Mouse (Mus musculus): Measurements from ENCODE around the gene Gm44805. TPM values are rescaled to one million over a fixed set of nuclear protein-coding genes. Genes with fewer than 3 reads are reported as not detected.

The Gm44805 gene
- polyA plus RNA-seq (2012) = not detected in 2 replicates

DNA sequence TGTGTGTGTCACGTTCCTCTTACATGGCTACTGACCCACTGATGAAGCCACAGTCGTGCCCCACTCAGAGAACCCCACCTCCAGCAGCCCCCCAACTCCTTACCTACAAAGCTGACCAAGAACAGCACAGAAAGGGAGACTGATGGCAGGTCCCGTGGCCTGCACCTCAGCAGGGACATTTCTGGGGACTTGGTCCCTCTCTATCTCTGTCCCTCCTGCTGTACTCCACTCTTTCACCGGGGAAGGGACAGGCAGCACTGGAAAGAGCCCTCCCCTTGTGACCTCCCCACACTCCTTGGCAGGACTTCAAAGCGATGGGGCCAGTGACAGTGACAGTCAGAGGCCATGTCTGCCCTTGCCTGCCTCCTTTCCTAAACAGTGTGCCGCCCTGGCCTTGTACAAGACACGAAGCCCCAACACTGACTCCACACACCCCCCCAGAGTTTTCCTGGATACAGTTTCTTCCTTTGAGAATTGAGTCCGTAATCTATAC lies at the start of gene Gm44805, which contains the start of gene Apoc4:
TSS of gene Gm44805 (minus strand) at position 222 of the 493 bp plus-strand sequence.
TSS of gene Apoc4 (minus strand) at position 278 of the 493 bp plus-strand sequence.

DNA sequence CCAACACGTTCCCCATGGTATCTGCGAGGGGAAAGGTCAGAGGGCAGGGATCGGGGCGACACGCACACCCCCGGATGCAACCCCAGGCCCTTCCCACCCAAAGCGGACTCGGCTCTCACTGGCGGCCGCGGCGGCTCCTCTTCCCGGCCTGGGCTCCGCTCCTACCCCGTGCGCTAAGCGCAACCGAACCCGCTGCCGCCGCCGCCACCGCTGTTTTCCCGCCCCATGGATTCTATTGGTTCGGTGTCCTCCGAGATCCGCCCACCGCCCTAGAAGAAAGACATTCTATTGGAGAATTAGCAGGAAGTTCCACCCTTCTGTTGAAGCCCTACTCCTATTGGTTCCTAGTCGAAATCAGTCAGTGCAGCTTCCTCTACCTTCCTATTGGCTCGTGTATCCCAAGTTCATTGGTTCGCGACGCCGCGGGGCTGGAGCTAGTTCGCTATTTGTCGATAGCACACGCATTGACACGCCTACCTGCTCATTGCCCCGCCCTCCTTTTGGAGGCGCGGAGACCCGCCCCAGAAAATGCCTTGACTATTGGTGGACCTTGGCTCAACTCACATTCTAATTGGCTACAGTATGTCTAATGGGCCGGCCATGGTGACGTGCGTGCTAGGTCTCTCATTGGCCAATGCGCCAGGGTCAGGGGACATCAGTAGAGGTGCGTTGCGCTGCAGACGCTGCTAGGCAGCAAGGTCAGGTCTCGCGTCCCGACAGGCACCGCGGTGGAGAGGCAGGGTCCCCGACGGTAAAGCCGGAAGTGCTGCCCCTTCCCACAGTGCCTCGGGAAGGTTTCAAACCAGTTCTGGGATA lies 34.2 kb upstream of the Gm44805 start, which contains the start of gene Tomm40:
TSS of gene Tomm40 (minus strand) at position 200 of the 816 bp plus-strand sequence.

DNA sequence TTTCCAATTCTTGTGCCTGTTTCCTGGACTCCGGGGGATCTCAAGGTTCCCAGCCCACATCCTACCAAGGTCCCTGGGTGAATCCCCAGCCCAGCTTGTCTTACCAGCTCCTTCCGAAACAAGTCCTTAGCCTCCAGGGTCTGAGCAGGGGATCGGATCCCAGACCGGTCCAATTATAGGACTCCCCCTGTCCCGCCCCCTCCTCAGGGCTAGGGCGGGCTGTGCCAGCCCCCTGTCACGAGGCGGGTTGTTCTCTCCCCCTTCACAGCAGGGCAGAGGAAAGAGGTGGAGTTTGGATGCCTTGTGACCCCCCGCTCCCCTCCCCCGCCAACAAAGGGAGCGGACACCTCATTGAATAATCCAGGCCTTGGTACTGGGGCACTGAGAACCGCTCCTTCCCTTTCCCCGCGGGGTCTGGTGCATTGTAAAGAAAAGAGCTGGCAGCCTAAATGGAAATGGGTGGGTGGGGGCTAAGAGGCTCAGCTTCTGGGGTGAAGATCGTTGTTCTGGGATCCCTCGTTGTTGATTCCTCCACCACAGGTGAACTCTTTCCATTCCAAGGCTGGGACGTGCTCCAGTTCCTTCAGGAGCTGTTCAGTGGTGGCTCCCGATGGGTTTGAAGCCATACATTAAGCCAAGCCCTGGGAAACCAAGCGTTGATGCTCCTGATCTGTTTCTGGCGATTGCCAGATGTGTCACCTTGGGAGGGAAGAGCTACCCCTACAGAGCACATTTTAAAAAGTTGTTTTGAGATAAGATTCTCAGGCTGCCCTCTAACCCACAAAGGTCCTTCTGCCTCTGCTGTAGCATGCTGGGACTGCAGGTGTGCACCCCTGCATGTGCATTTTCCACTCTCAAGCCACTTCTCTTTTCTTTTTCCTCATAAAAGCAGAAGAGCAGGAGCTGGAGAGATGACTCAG lies 17.9 kb upstream of the Gm44805 start, which contains the start of gene Apoe:
TSS of gene Apoe (minus strand) at position 282 of the 920 bp plus-strand sequence.

DNA sequence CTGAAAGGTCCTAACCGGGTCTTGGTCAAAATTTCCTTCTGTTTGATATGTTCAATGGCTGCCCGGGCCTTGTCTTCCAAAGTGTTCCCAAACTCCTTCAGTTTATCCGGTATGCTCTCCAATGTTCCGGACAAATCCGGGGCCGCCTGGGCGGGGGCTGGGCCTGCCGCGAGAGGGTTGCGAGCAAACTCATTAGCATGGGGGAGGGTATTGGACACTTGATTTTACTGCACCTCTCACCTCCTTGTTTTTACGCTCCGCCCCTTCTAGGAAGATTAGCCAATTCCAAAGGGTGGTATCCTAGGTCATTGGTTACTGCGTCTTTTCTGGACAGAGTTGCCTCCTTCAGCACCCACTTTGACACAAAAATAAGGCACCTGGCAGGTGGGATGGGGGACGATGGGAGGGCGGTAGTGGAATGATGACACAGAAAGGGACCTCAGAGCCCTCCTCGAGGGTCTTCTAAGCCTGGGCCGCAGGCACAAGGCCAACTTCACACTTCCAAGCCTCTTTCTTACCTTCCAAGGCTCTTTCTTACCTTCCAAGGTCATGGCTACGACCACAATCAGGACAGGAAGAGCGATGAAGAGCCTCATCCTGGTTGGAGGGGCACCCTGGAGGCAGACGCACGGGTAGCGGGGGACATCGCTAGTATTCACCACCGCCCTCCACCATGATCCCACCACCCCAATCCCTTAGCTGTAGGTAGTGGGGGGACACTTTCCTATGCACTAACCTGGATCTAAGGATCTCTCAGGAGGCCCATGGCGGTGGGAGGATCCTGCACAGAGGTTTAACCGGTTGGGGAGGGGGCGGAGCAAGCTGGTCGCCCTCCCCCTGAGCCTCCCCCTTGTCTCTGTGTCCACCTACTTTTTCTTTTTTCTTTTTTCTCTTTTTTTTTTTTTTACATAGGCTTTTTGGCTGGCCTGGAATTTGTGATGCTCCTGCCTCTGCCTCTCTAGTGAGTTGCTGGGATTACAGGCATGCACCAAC lies 10.9 kb upstream of the Gm44805 start, which contains the start of gene Apoc1:
TSS of gene Apoc1 (minus strand) at position 788 of the 993 bp plus-strand sequence.

DNA sequence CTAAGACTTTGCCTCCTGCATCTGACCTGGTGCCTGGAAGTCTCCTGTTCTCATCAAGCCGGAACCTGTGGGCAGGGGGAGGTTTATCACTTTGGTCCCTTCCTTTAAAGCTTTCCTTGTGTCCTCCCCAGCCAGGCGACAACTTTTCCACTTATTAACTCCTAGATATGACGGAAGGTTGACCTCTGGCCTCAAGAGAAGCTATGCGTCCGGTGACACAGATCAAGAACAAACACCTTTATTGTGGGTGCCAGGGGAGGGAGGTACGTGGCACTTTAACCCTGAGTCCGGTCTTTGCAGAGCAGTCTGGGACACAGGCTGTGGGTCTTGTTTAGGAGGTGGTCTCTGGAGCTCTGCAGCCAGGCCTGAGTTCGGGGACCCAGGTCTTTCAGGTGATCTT lies 3.4 kb downstream of the Gm44805 start, which contains the start of gene Apoc2:
TSS of gene Apoc2 (minus strand) at position 70 of the 400 bp plus-strand sequence.

DNA sequence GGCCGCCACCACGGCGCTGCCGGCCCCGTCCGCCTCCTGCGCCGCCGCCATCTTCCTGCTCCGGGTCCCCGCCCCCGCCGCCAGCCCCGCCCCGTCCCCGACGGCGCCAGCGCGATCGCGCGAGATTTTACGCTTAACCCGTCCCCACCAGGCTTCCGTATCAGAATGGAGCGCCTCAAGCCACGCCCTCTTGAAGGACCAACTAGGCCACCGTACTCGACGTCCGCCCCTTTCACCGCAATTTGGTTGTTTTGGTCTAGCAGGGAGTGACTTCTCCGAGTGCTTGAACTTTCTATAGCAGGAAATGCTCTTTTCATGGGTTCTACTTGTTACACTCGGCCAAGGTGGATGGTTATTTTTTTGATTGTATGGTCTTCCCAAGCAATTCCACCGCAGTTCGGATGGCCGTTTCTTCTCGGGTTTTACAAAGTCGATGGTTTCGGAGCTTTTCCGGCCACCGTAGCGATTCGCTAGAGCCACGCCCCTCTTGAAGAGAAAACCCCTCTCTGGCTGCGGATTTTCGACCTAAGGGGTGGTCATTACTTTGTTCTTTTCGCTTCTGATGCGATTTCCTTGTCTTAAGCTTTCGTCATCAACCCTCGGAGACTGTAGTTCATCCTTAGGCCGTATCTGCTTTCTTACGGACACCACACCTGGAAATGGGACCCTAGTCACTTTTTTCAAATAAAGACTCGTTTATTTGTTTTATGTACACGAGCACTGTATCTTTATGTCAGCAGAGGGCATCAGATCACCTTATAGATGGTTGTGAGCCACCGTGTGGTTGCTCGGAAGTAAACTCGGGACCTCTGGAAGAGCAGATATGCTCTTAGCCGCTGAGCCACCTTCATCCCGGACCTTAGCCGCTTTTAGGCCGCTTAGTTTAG lies 16.0 kb downstream of the Gm44805 start, which contains the start of gene Clptm1:
TSS of gene Clptm1 (minus strand) at position 79 of the 887 bp plus-strand sequence.

DNA sequence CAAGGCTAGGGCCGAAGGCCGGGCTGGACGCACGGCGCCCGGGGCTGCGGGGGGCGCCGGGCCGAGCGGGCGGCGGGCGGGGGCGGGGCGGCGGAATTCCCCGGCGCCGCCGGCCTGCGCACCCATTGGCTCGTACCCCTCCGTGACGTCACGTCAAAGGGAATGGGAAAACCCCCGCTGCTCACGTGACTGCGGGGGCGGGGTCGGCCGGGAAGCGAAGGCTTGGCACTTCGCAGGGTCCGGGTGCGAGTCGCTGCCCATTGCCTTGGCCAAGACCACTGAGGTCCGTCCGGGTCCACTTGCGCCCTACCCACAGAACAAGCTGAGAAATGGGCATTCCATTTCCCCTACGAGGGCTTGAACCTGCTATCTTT lies 51.9 kb downstream of the Gm44805 start, which contains the start of gene Relb:
TSS of gene Relb (minus strand) at position 78 of the 374 bp plus-strand sequence.

Other genes with a start within 250 kb of the Gm44805 start
- gene Mark4, start 222.6 kb downstream of the Gm44805 start, polyA plus RNA-seq (2012) = 76.5 and 81.2 TPM in 2 replicates
- gene Exoc3l2, start 218.1 kb downstream of the Gm44805 start, polyA plus RNA-seq (2012) = 8.3 and 12.5 TPM in 2 replicates
- gene Bloc1s3, start 173.1 kb downstream of the Gm44805 start, polyA plus RNA-seq (2012) = 5.2 and 5.9 TPM in 2 replicates
- gene Trappc6a, start 173.0 kb downstream of the Gm44805 start, polyA plus RNA-seq (2012) = 181 and 197 TPM in 2 replicates
- 0.23 and 0.40 TPM in 2 replicates for gene Nkpd1, start 163.6 kb downstream of the Gm44805 start, polyA plus RNA-seq (2012)
- 109 and 133 TPM in 2 replicates for gene Ppp1r37, start 118.3 kb downstream of the Gm44805 start, polyA plus RNA-seq (2012)
- 28.5 and 30.1 TPM in 2 replicates for gene Zfp296, start 104.1 kb downstream of the Gm44805 start, polyA plus RNA-seq (2012)
- 60.2 and 61.0 TPM in 2 replicates for gene Gemin7, start 103.8 kb downstream of the Gm44805 start, polyA plus RNA-seq (2012)
- gene Clasrp, start 76.9 kb downstream of the Gm44805 start, polyA plus RNA-seq (2012) = 150 and 199 TPM in 2 replicates
- gene Relb, start 52.0 kb downstream of the Gm44805 start, polyA plus RNA-seq (2012) = 15.2 and 16.3 TPM in 2 replicates
- gene Clptm1, start 16.4 kb downstream of the Gm44805 start, polyA plus RNA-seq (2012) = 108 and 122 TPM in 2 replicates
- 1.3 and 1.8 TPM in 2 replicates for gene Apoc2, start 3.5 kb downstream of the Gm44805 start, polyA plus RNA-seq (2012)
- gene Apoc4, start 56 bp upstream of the Gm44805 start, polyA plus RNA-seq (2012) = not detected in 2 replicates
- gene Apoc1, start 11.2 kb upstream of the Gm44805 start, polyA plus RNA-seq (2012) = 3.4 and 3.7 TPM in 2 replicates
- gene Apoe, start 17.8 kb upstream of the Gm44805 start, polyA plus RNA-seq (2012) = 667 and 1,153 TPM in 2 replicates
- 221 and 229 TPM in 2 replicates for gene Tomm40, start 34.0 kb upstream of the Gm44805 start, polyA plus RNA-seq (2012)
- gene Nectin2, start 69.1 kb upstream of the Gm44805 start, polyA plus RNA-seq (2012) = 3.4 and 5.9 TPM in 2 replicates
- gene Bcam, start 89.6 kb upstream of the Gm44805 start, polyA plus RNA-seq (2012) = 0.26 and 0.36 TPM in 2 replicates
- not detected in 2 replicates for gene Cblc, start 115.4 kb upstream of the Gm44805 start, polyA plus RNA-seq (2012)
- 61.6 and 97.1 TPM in 2 replicates for gene Bcl3, start 141.3 kb upstream of the Gm44805 start, polyA plus RNA-seq (2012)
- not detected in 2 replicates for gene Gm19345, start 170.6 kb upstream of the Gm44805 start, polyA plus RNA-seq (2012)
- 0.83 and 1.3 TPM in 2 replicates for gene Ceacam16, start 179.9 kb upstream of the Gm44805 start, polyA plus RNA-seq (2012)
- not detected in 2 replicates for gene Ceacam19, start 206.5 kb upstream of the Gm44805 start, polyA plus RNA-seq (2012)
- 1.8 and 1.9 TPM in 2 replicates for gene Pvr, start 239.7 kb upstream of the Gm44805 start, polyA plus RNA-seq (2012)

Data from megakaryocyte-erythroid progenitor cell, adult 5 weeks (primary cell).